ENCODE assay signal across 9 mouse cellular contexts in the genomic region with DNA sequence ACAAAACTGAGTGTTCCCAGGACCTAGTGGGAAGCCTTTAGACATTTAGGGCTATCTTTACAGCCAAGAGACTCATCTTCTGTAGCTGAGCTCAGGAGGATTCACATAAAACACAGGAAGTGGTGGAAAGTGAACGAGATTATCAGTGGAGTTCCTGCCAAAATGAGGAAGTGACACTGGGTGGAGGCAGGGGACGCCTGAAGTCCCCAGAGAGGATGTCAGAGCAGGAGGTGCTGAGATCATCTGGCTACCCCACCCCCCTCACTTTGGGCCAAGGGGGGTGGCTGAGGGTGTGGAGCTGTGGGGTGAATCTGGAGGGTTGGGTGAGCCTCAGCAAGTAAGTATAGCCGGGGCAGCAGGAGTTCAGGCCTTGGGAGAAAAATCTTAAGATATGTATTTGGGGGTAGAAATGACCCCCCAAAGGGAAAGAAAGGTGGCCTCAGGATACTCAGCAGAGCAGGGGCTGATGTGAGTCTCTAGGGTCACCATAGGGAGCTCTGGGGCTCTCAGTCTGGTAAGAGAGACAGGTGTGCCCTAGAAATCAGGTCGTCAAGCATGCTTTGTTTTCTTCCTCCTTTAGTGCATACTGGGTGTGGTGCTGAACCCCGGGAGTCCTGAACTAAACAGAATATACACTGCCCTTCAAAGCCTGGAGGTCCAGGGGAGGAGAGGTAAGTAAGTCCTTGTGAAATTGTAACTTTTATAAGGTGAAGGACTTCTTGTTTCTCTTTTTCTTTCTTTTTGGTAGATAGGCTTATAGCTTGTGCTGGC. TPM values are rescaled to one million over a fixed set of nuclear protein-coding genes. Genes with fewer than 3 reads are reported as not detected.
A peak's percentile ranks its signal among the peaks of the same experiment; 100 is the strongest.
DNase-seq lines count a peak whose midpoint lies in the region; ATAC-seq and TF ChIP-seq lines count a peak whose summit lies in the region.
"Had no signal": no experiment of that assay in that cellular context is flagged by ENCODE, and none has a peak within 500 bp of the region (broad histone marks: within the 10 kb centered on the region; RNA-seq: fewer than 3 reads in every experiment).

No protein-coding gene starts in this region.

- H3K4me3 ChIP-seq in CH12.LX (replicated peaks in 1 of 3; ENCODE audit: low read depth in 2 of 3, low read length in 2 of 3, poor library complexity in 1 of 3): peak overlapping the region; percentile 45 to 59 (median 51)
- H3K4me3 ChIP-seq: embryonic facial prominence, embryonic 12.5 days had no signal

- H3K4me2 ChIP-seq in CH12.LX (ENCODE audit: insufficient read depth, low read depth, poor library complexity, severe bottlenecking): peak overlapping the region; percentile 84
- H3K4me2 ChIP-seq: embryonic facial prominence, embryonic 12.5 days had no signal

- no peak; the same call in 1 of the 2 replicates for TF ChIP-seq RAD21 in CH12.LX (IDR thresholded peaks at IDR 0.05; ENCODE audit: low read depth, low read length)

- H3K79me2 ChIP-seq in CH12.LX (replicated peaks; ENCODE audit: control insufficient read depth, extremely low read depth, insufficient read depth, poor library complexity, severe bottlenecking): no peaks in the 10 kb centered on the region

- H3K27ac ChIP-seq in CH12.LX (ENCODE audit: insufficient read depth, low read depth): peak overlapping the region; percentile 82
- H3K27ac ChIP-seq: embryonic facial prominence, embryonic 12.5 days had no signal

- peak; percentile 96 for ATAC-seq in monocyte, adult 5-6 weeks (replicated peaks; ENCODE audit: insufficient number of reproducible peaks, low FRiP score, low TSS enrichment, poor library complexity, severe bottlenecking)

- TF ChIP-seq POLR2A in CH12.LX (IDR thresholded peaks at IDR 0.05; ENCODE audit: low read depth, low read length): peak; percentile 35; the same call in 1 of the 2 replicates

- H3K9me3 ChIP-seq in CH12.LX (replicated peaks; ENCODE audit: low read length): no peaks in the 10 kb centered on the region
- H3K9me3 ChIP-seq: embryonic facial prominence, embryonic 12.5 days had no signal

- H3K4me1 ChIP-seq in CH12.LX (ENCODE audit: control insufficient read depth in 1 of 2, insufficient read depth in 2 of 2): peaks cover 21 to 67% of the 10 kb centered on the region in 2 experiments
- H3K4me1 ChIP-seq: embryonic facial prominence, embryonic 12.5 days had no signal

- no peak for TF ChIP-seq CTCF in CH12.LX (conservative IDR thresholded peaks at IDR 0.05 in 1 of 2, IDR thresholded peaks at IDR 0.05 in 1 of 2; ENCODE audit: low read depth in 2 of 2, low read length in 2 of 2)

- DNase-seq in CH12.LX (ENCODE audit: extremely low read depth): peak; percentile 98
- peak; percentile 54 to 76 for DNase-seq in adrenal gland, postnatal 36 days
- peak; percentile 63 to 80 for DNase-seq in kidney, adult 8-10 months
- DNase-seq in cerebellum, adult 9-10 months: no peak
- no peak for DNase-seq in urinary bladder, postnatal 10 days (ENCODE audit: low spot score)
- no peak for DNase-seq in cerebellum, postnatal 4 days (ENCODE audit: low spot score in 2 of 2)
- DNase-seq in cerebellum, postnatal 25 days: no peak

- H3K27me3 ChIP-seq in CH12.LX (replicated peaks): no peaks in the 10 kb centered on the region
- H3K27me3 ChIP-seq: embryonic facial prominence, embryonic 12.5 days had no signal

- peak; percentile 96 for TF ChIP-seq EP300 in CH12.LX (IDR thresholded peaks at IDR 0.05; ENCODE audit: low read length)

- dilution Hi-C loops in CH12.LX (cut with MboI; ENCODE audit: extremely low pct_ligation_motif_present, extremely low pct_unique_long_range_greater_than_20kb, low sequenced_read_pairs): no loop called here

- H3K9ac ChIP-seq in CH12.LX (ENCODE audit: insufficient read depth, low read depth): peak overlapping the region; percentile 42
- H3K9ac ChIP-seq: embryonic facial prominence, embryonic 12.5 days had no signal

- in situ Hi-C loops in CH12.LX (cut with MboI; ENCODE audit: low pct_ligation_motif_present, low pct_unique_long_range_greater_than_20kb, low sequenced_read_pairs): no loop called here

- H3K36me3 ChIP-seq in CH12.LX (replicated peaks in 1 of 2; ENCODE audit: control insufficient read depth in 1 of 2, insufficient read depth in 1 of 2, low read length in 1 of 2): peaks cover 9 to 28% of the 10 kb centered on the region in 2 experiments
- H3K36me3 ChIP-seq: embryonic facial prominence, embryonic 12.5 days had no signal

TF ChIP-seq in CH12.LX, 34 proteins besides CTCF, POLR2A, EP300 and RAD21:
- no peak for TF ChIP-seq SMC3 (IDR thresholded peaks at IDR 0.05; ENCODE audit: low read depth, low read length)
- peak; percentile 82 for TF ChIP-seq TCF12 (IDR thresholded peaks at IDR 0.05; ENCODE audit: low read depth, low read length)
- peak; percentile 93 for TF ChIP-seq MAZ (IDR thresholded peaks at IDR 0.05; ENCODE audit: low read depth, low read length)
- TF ChIP-seq CHD1 (IDR thresholded peaks at IDR 0.05; ENCODE audit: low read depth, low read length): peak; percentile 87; the same call in 1 of the 2 replicates
- peak; percentile 55; the same call in 1 of the 2 replicates for TF ChIP-seq MXI1 (IDR thresholded peaks at IDR 0.05; ENCODE audit: low read depth, low read length)
- peak; percentile 92 for TF ChIP-seq ELF1 (IDR thresholded peaks at IDR 0.05; ENCODE audit: low read depth, low read length)
- no peak for TF ChIP-seq UBTF (IDR thresholded peaks at IDR 0.05; ENCODE audit: low read depth, low read length)
- TF ChIP-seq SIN3A (IDR thresholded peaks at IDR 0.05; ENCODE audit: low read length): peak; percentile 67; the same call in 1 of the 2 replicates
- peak; percentile 72 for TF ChIP-seq JUND (conservative IDR thresholded peaks at IDR 0.05; ENCODE audit: low read depth, low read length)
- TF ChIP-seq ZKSCAN1 (IDR thresholded peaks at IDR 0.05; ENCODE audit: borderline replicate concordance, low read depth, low read length): no peak
- TF ChIP-seq MEF2A (IDR thresholded peaks at IDR 0.05; ENCODE audit: borderline replicate concordance, low read depth, low read length): peak; percentile 91
- TF ChIP-seq BHLHE40 (IDR thresholded peaks at IDR 0.05; ENCODE audit: low read depth, low read length): peak; percentile 79
- TF ChIP-seq USF2 (conservative IDR thresholded peaks at IDR 0.05; ENCODE audit: low read depth, low read length): no peak
- TF ChIP-seq CHD2 (IDR thresholded peaks at IDR 0.05; ENCODE audit: low read length): peak; percentile 97
- TF ChIP-seq GABPA (IDR thresholded peaks at IDR 0.05; ENCODE audit: insufficient replicate concordance, low read depth, low read length): no peak
- peak; percentile 98 for TF ChIP-seq IRF4 (IDR thresholded peaks at IDR 0.05; ENCODE audit: low read depth, low read length)
- no peak for TF ChIP-seq USF1 (IDR thresholded peaks at IDR 0.05; ENCODE audit: low read depth, low read length)
- TF ChIP-seq NRF1 (IDR thresholded peaks at IDR 0.05; ENCODE audit: low read depth, low read length): no peak
- no peak for TF ChIP-seq ZNF384 (IDR thresholded peaks at IDR 0.05; ENCODE audit: low read depth, low read length)
- no peak for TF ChIP-seq ZC3H11A (IDR thresholded peaks at IDR 0.05; ENCODE audit: low read depth, low read length)
- 0 out of 2 replicates have a peak, but pooled peaks have one; percentile 8 for TF ChIP-seq MAFK (IDR thresholded peaks at IDR 0.05; ENCODE audit: insufficient replicate concordance, low read length)
- no peak for TF ChIP-seq POLR2AphosphoS2 (IDR thresholded peaks at IDR 0.05; ENCODE audit: low read depth, low read length)
- no peak; the same call in 1 of the 2 replicates for TF ChIP-seq ZMIZ1 (IDR thresholded peaks at IDR 0.05; ENCODE audit: low read depth, low read length)
- TF ChIP-seq TBP (conservative IDR thresholded peaks at IDR 0.05; ENCODE audit: low read depth, low read length): peak; percentile 78
- TF ChIP-seq KAT2A (IDR thresholded peaks at IDR 0.05; ENCODE audit: insufficient replicate concordance, low read length): 0 out of 2 replicates have a peak, but pooled peaks have one; percentile 67
- TF ChIP-seq JUN (IDR thresholded peaks at IDR 0.05; ENCODE audit: insufficient read depth, low read depth, low read length): peak; percentile 86
- TF ChIP-seq ETS1 (conservative IDR thresholded peaks at IDR 0.05; ENCODE audit: low read depth, low read length): peak; percentile 91
- peak; percentile 55 for TF ChIP-seq MAX (IDR thresholded peaks at IDR 0.05; ENCODE audit: low read length)
- peak; percentile 93 for TF ChIP-seq RCOR1 (conservative IDR thresholded peaks at IDR 0.05; ENCODE audit: low read depth, low read length)
- no peak for TF ChIP-seq E2F4 (IDR thresholded peaks at IDR 0.05; ENCODE audit: insufficient replicate concordance, low read depth, low read length)
- no peak; the same call in 1 of the 2 replicates for TF ChIP-seq NELFE (IDR thresholded peaks at IDR 0.05; ENCODE audit: low read depth, low read length)
- TF ChIP-seq PAX5 (IDR thresholded peaks at IDR 0.05; ENCODE audit: low read length): no peak
- 0 out of 2 replicates have a peak, but pooled peaks have one; percentile 64 for TF ChIP-seq MYC (IDR thresholded peaks at IDR 0.05; ENCODE audit: low read depth, low read length)
- peak; percentile 66 for TF ChIP-seq HCFC1 (IDR thresholded peaks at IDR 0.05; ENCODE audit: low read depth, low read length)

RNA-seq across cellular contexts. Expression of gene Nuak2, which starts 26.0 kb away (rescaled TPM):
- 0.25 and 0.30 TPM in 2 replicates for total RNA-seq in CH12.LX (2012; rRNA removed)
- total RNA-seq in CH12.LX (2014; rRNA removed): not detected in 2 replicates
- polyA plus RNA-seq in CH12.LX (2012; ENCODE audit: insufficient read length, low read depth): not detected in 2 replicates
- total RNA-seq in adrenal gland, postnatal 36 days (2021): 1 to 10 TPM; 2.8 to 4.9 TPM
- total RNA-seq in monocyte, adult 5-6 weeks (2017): 59.8 to 114 TPM (median 79.4 TPM) in 3 replicates

RNA-seq across cellular contexts. Expression of gene Klhdc8a, which starts 43.5 kb away (rescaled TPM):
- total RNA-seq in CH12.LX (2012; rRNA removed) (not detected in 2 replicates), CH12.LX (2014; rRNA removed) (not detected in 2 replicates)
- not detected in 2 replicates for polyA plus RNA-seq in CH12.LX (2012; ENCODE audit: insufficient read length, low read depth)
- 100 to 1,000 TPM; 155 to 161 TPM for total RNA-seq in adrenal gland, postnatal 36 days (2021)
- total RNA-seq in monocyte, adult 5-6 weeks (2017): not detected in 3 replicates

RNA-seq across cellular contexts. Expression of gene Tmcc2, which starts 49.2 kb away (rescaled TPM):
- total RNA-seq in CH12.LX (2012; rRNA removed): 0.21 and 0.34 TPM in 2 replicates
- total RNA-seq in CH12.LX (2014; rRNA removed): not detected in 2 replicates
- polyA plus RNA-seq in CH12.LX (2012; ENCODE audit: insufficient read length, low read depth): 0.14 and 0.37 TPM in 2 replicates
- total RNA-seq in adrenal gland, postnatal 36 days (2021): 1 to 10 TPM; 6.1 to 9.7 TPM
- 3.8 to 9.4 TPM (median 6.3 TPM) in 3 replicates for total RNA-seq in monocyte, adult 5-6 weeks (2017)

Comparison
In these comparisons a context has a peak if more than half of its experiments do, and no peak if none do; other contexts are left out.
1. DNase-seq: peak in CH12.LX (single experiment), adrenal gland, postnatal 36 days (2 of 2) and kidney, adult 8-10 months (2 of 2); none in cerebellum, adult 9-10 months (single experiment), urinary bladder, postnatal 10 days (single experiment), cerebellum, postnatal 4 days (0 of 2) and cerebellum, postnatal 25 days (0 of 2).
2. RNA of gene Nuak2, which starts 26.0 kb away (total RNA-seq): 59.8 to 114 TPM in monocyte, adult 5-6 weeks; 2.8 to 4.9 TPM in adrenal gland, postnatal 36 days and 0.25 to 0.30 TPM in CH12.LX; every median in the first group is over 10 times any median in the second.
3. RNA of gene Klhdc8a, which starts 43.5 kb away (total RNA-seq): 155 to 161 TPM in adrenal gland, postnatal 36 days; not detected in CH12.LX and not detected in monocyte, adult 5-6 weeks; every median in the first group is over 100 times any median in the second.